Mouse (Mus musculus): Measurements from ENCODE around the gene Nyap2. TPM values are rescaled to one million over a fixed set of nuclear protein-coding genes. Genes with fewer than 3 reads are reported as not detected.

Nyap2 gene
- polyA plus RNA-seq, 1 experiment from 2014 or later, result 25.5 TPM

DNA sequence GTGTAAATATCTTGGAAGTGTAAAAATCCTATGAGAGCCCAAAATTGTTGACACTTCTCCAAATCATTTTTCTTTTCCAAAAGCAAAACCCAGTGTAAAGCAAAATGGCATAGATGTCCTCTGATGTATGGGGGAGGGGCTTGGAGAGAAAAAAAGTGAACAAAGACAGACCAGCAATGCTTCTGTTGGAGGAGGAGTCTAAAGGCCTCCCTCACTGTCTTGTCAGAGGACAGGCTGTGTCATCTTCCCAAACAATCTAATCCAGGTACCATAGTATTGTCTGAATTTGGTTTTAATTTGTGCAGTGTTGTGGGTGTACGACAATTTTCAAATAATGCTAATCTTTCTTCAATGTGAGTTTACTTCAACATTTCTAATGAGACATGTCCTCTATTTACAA lies 13.7 kb downstream of the Nyap2 start:
- Histone ChIP-seq H3K4me1 (replicated peaks; ENCODE audit: control insufficient read depth, insufficient read depth, low read length) (no peaks in the 10 kb centered on the region), H3K9ac (no peak overlapping the region), H3K9me3 (ENCODE audit: control insufficient read depth, low read length) (no peaks in the 10 kb centered on the region), H3K36me3 (replicated peaks; ENCODE audit: control insufficient read depth, insufficient read depth) (0 out of 2 replicates have a peak, but pooled peaks cover 3% of the 10 kb centered on the region), H3K27me3 (ENCODE audit: control insufficient read depth, insufficient read depth, low read length) (no peaks in the 10 kb centered on the region), H3K4me2 (replicated peaks) (no peak overlapping the region), H3K27ac (no peak overlapping the region), H3K4me3 (replicated peaks; ENCODE audit: low read length) (no peak overlapping the region)
- ATAC-seq (ENCODE audit: low FRiP score) (no peak), DNase-seq (ENCODE audit: low spot score) (no peak)
- 88% methylated on average over 1 of the region's 1 CpGs for WGBS

GRCm38 (mm10) chr1:81090979-81091378 lies 14.2 kb downstream of the Nyap2 start:
- 71% methylated on average over 3 of the region's 3 CpGs for WGBS
- H3K4me3 ChIP-seq (replicated peaks; ENCODE audit: low read length), result no peak overlapping the region
- ATAC-seq (ENCODE audit: low FRiP score), result no peak
- no peaks in the 10 kb centered on the region for H3K9me3 ChIP-seq (ENCODE audit: control insufficient read depth, low read length)
- no peak overlapping the region for H3K27ac ChIP-seq
- H3K4me1 ChIP-seq (replicated peaks; ENCODE audit: control insufficient read depth, insufficient read depth, low read length), result no peaks in the 10 kb centered on the region; the same call in 1 of the 2 replicates
- H3K9ac ChIP-seq, result no peak overlapping the region
- no peak for DNase-seq (ENCODE audit: low spot score)
- H3K27me3 ChIP-seq (ENCODE audit: control insufficient read depth, insufficient read depth, low read length), result no peaks in the 10 kb centered on the region
- H3K4me2 ChIP-seq (replicated peaks), result no peak overlapping the region
- H3K36me3 ChIP-seq (replicated peaks; ENCODE audit: control insufficient read depth, insufficient read depth), result 0 out of 2 replicates have a peak, but pooled peaks cover 3% of the 10 kb centered on the region

GRCm38 (mm10) chr1:81092056-81092455 lies 15.3 kb downstream of the Nyap2 start:
- no peak overlapping the region for H3K4me2 ChIP-seq (replicated peaks)
- 72% methylated on average over 2 of the region's 2 CpGs for WGBS
- DNase-seq (ENCODE audit: low spot score) (no peak), ATAC-seq (ENCODE audit: low FRiP score) (no peak)
- H3K4me1 ChIP-seq (replicated peaks; ENCODE audit: control insufficient read depth, insufficient read depth, low read length), result peaks cover 4% of the 10 kb centered on the region; the same call in 1 of the 2 replicates
- H3K27ac ChIP-seq, result no peak overlapping the region
- no peak overlapping the region for H3K9ac ChIP-seq
- no peak overlapping the region for H3K4me3 ChIP-seq (replicated peaks; ENCODE audit: low read length)
- no peaks in the 10 kb centered on the region for H3K9me3 ChIP-seq (ENCODE audit: control insufficient read depth, low read length)
- H3K27me3 ChIP-seq (ENCODE audit: control insufficient read depth, insufficient read depth, low read length), result no peaks in the 10 kb centered on the region
- 0 out of 2 replicates have a peak, but pooled peaks cover 3% of the 10 kb centered on the region for H3K36me3 ChIP-seq (replicated peaks; ENCODE audit: control insufficient read depth, insufficient read depth)

- Histone ChIP-seq H3K27ac (no peak overlapping the region), H3K4me2 (replicated peaks) (no peak overlapping the region), H3K27me3 (ENCODE audit: control insufficient read depth, insufficient read depth, low read length) (no peaks in the 10 kb centered on the region), H3K4me3 (replicated peaks; ENCODE audit: low read length) (no peak overlapping the region), H3K36me3 (replicated peaks; ENCODE audit: control insufficient read depth, insufficient read depth) (0 out of 2 replicates have a peak, but pooled peaks cover 2% of the 10 kb centered on the region), H3K4me1 (replicated peaks; ENCODE audit: control insufficient read depth, insufficient read depth, low read length) (peaks cover 4% of the 10 kb centered on the region; the same call in 1 of the 2 replicates), H3K9me3 (ENCODE audit: control insufficient read depth, low read length) (no peaks in the 10 kb centered on the region), H3K9ac (no peak overlapping the region)
- DNase-seq (ENCODE audit: low spot score) (no peak), ATAC-seq (ENCODE audit: low FRiP score) (no peak)
- 86% methylated on average over 4 of the region's 4 CpGs for WGBS
Observed at GRCm38 (mm10) chr1:81092886-81093285, 16.1 kb downstream of the Nyap2 start.

DNA sequence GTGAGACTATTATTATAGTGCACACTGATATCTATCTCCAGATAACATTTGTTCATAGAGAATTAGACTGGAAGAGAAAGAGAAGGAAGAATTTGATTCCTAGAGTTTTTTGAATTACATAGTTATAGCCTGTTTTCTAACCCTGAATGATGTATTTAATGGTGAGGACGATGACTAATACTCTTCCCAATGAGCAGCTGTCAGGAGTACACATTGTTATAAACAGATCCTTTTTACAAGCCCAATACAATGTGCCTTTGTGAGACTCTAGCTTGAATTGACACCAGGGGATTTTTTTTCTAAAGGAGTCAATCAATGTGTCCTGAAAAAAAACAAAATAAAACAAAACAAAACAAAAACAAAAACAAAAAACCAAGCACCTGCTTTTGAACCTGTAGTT lies 22.2 kb downstream of the Nyap2 start:
- H3K4me1 ChIP-seq (replicated peaks; ENCODE audit: control insufficient read depth, insufficient read depth, low read length), result peaks cover 4% of the 10 kb centered on the region; the same call in 1 of the 2 replicates
- H3K4me3 ChIP-seq (replicated peaks; ENCODE audit: low read length), result no peak overlapping the region
- 16% methylated on average over 1 of the region's 1 CpGs for WGBS
- ATAC-seq (ENCODE audit: low FRiP score) (no peak), DNase-seq (ENCODE audit: low spot score) (no peak)
- H3K9ac ChIP-seq, result no peak overlapping the region
- H3K4me2 ChIP-seq (replicated peaks), result no peak overlapping the region
- no peaks in the 10 kb centered on the region for H3K9me3 ChIP-seq (ENCODE audit: control insufficient read depth, low read length)
- no peaks in the 10 kb centered on the region for H3K27me3 ChIP-seq (ENCODE audit: control insufficient read depth, insufficient read depth, low read length)
- no peak overlapping the region for H3K27ac ChIP-seq
- no peaks in the 10 kb centered on the region for H3K36me3 ChIP-seq (replicated peaks; ENCODE audit: control insufficient read depth, insufficient read depth)

GRCm38 (mm10) chr1:81101749-81102148 lies 25.0 kb downstream of the Nyap2 start:
- 74% methylated on average over 1 of the region's 1 CpGs for WGBS
- Histone ChIP-seq H3K9me3 (ENCODE audit: control insufficient read depth, low read length) (no peaks in the 10 kb centered on the region), H3K4me2 (replicated peaks) (no peak overlapping the region), H3K4me3 (replicated peaks; ENCODE audit: low read length) (no peak overlapping the region), H3K36me3 (replicated peaks; ENCODE audit: control insufficient read depth, insufficient read depth) (no peaks in the 10 kb centered on the region), H3K27me3 (ENCODE audit: control insufficient read depth, insufficient read depth, low read length) (no peaks in the 10 kb centered on the region), H3K9ac (no peak overlapping the region), H3K27ac (no peak overlapping the region), H3K4me1 (replicated peaks; ENCODE audit: control insufficient read depth, insufficient read depth, low read length) (no peaks in the 10 kb centered on the region)
- DNase-seq (ENCODE audit: low spot score) (no peak), ATAC-seq (ENCODE audit: low FRiP score) (no peak)

DNA sequence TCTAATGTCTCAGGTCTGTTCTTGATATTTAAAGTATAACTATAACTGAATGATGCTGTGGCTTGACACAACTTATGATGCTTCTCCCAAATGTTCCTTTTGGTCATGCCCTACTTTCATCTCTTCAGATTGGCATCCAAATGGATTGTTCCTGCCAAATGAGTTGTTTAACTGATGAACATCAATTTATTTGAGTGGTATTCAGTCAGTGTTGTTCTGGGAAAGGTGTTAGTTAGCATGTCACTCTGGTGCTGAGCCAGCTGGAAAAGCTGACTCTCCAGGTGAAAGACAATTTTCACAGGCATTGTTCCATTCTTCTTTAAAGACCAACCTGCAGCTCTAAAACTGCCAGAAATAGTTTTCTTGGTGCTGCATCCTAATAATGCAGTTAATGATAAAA lies 43.0 kb downstream of the Nyap2 start:
- Histone ChIP-seq H3K4me3 (replicated peaks; ENCODE audit: low read length) (no peak overlapping the region), H3K27ac (no peak overlapping the region), H3K36me3 (replicated peaks; ENCODE audit: control insufficient read depth, insufficient read depth) (no peaks in the 10 kb centered on the region), H3K9ac (no peak overlapping the region), H3K9me3 (ENCODE audit: control insufficient read depth, low read length) (no peaks in the 10 kb centered on the region), H3K4me2 (replicated peaks) (no peak overlapping the region), H3K27me3 (ENCODE audit: control insufficient read depth, insufficient read depth, low read length) (no peaks in the 10 kb centered on the region), H3K4me1 (replicated peaks; ENCODE audit: control insufficient read depth, insufficient read depth, low read length) (no peaks in the 10 kb centered on the region)
- ATAC-seq (ENCODE audit: low FRiP score) (no peak), DNase-seq (ENCODE audit: low spot score) (no peak)

DNA sequence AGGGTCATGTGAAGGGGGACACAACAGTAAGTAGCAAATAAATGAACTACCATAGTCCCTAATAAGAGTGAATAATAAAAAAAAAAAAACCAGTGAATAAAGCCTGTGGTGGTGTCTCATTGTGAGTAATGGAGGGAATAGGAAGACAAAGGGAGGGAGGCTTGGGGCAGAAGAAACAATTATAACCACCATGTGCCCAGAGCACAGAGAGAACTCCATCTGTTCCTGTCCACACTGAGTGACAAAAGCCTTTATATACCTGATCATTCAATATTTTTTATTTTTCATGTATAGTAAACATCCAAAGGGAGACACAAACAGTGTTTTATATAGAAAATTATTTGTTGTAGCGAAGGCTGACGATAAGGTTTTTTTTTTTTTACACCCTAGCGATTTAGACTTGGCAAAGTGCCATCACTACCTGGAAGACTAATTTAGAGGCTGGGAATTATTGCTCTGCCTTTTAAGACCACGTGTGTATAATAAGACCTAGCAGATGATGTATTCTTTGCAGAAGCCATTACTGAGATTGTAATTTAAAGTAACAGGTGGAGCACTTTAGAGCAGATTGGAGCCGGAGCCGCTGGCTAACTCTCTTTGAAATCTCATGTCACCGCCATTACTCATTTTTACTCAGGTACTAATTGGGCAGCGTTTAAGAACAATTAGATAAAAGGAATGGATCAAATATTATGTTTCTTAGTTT lies 55.4 kb downstream of the Nyap2 start:
- Histone ChIP-seq H3K36me3 (replicated peaks; ENCODE audit: control insufficient read depth, insufficient read depth) (no peaks in the 10 kb centered on the region), H3K4me1 (replicated peaks; ENCODE audit: control insufficient read depth, insufficient read depth, low read length) (no peaks in the 10 kb centered on the region), H3K9ac (no peak overlapping the region), H3K27ac (peak overlapping the region; percentile 32; the same call in 1 of the 2 replicates), H3K27me3 (ENCODE audit: control insufficient read depth, insufficient read depth, low read length) (no peaks in the 10 kb centered on the region), H3K4me3 (replicated peaks; ENCODE audit: low read length) (no peak overlapping the region), H3K4me2 (replicated peaks) (no peak overlapping the region), H3K9me3 (ENCODE audit: control insufficient read depth, low read length) (no peaks in the 10 kb centered on the region)
- DNase-seq (ENCODE audit: low spot score) (peak; percentile 34), ATAC-seq (ENCODE audit: low FRiP score) (no peak)
- WGBS, result 63% methylated on average over 8 of the region's 8 CpGs

DNA sequence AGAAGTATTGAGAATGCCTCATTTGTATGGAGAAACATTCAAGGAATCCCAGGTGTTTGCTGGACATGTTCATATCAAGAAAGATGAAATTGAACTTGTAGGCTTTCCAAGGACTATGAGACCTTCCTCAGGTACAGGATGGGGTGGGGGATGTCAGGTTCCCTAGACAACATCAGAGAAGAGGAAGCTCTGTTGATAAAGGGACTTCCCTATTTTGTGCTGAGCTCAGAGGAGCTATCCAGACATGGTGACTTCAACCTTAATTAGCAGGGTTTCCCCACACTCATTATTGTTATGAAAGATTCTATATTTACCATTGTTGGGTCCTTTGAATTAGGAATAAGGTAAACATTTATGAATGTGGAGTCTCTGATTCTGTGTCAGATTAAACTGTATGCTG lies 67.1 kb downstream of the Nyap2 start:
- no peak overlapping the region for H3K9ac ChIP-seq
- H3K4me2 ChIP-seq (replicated peaks), result no peak overlapping the region
- ATAC-seq (ENCODE audit: low FRiP score) (no peak), DNase-seq (ENCODE audit: low spot score) (no peak)
- no peaks in the 10 kb centered on the region for H3K27me3 ChIP-seq (ENCODE audit: control insufficient read depth, insufficient read depth, low read length)
- H3K4me3 ChIP-seq (replicated peaks; ENCODE audit: low read length), result no peak overlapping the region
- H3K27ac ChIP-seq, result no peak overlapping the region
- no peaks in the 10 kb centered on the region for H3K4me1 ChIP-seq (replicated peaks; ENCODE audit: control insufficient read depth, insufficient read depth, low read length)
- H3K36me3 ChIP-seq (replicated peaks; ENCODE audit: control insufficient read depth, insufficient read depth), result no peaks in the 10 kb centered on the region
- H3K9me3 ChIP-seq (ENCODE audit: control insufficient read depth, low read length), result no peaks in the 10 kb centered on the region

DNA sequence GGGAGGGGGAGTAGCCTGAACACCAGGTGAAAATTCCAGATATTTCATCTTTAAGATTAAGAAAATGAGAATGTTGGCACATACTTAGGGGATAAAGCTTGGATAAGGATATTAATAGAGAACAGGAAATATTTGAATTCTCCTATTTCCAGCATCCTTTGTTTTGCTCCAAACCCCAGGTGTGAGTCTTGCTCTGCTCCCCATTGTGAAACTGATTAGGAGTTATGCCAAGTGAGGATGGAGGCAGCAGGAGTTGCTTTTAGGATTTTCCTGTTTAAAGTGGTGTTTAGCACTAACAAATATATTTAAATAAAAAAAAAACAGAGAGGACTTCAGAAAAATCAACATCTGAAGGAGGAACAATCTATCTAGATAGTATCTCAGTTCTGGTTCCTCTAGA lies 68.8 kb downstream of the Nyap2 start:
- H3K9ac ChIP-seq, result no peak overlapping the region
- H3K9me3 ChIP-seq (ENCODE audit: control insufficient read depth, low read length), result no peaks in the 10 kb centered on the region
- H3K4me2 ChIP-seq (replicated peaks), result no peak overlapping the region
- no peak overlapping the region for H3K4me3 ChIP-seq (replicated peaks; ENCODE audit: low read length)
- DNase-seq (ENCODE audit: low spot score), result no peak
- H3K36me3 ChIP-seq (replicated peaks; ENCODE audit: control insufficient read depth, insufficient read depth), result no peaks in the 10 kb centered on the region
- no peaks in the 10 kb centered on the region for H3K4me1 ChIP-seq (replicated peaks; ENCODE audit: control insufficient read depth, insufficient read depth, low read length)
- no peak overlapping the region for H3K27ac ChIP-seq
- H3K27me3 ChIP-seq (ENCODE audit: control insufficient read depth, insufficient read depth, low read length), result no peaks in the 10 kb centered on the region
- no peak for ATAC-seq (ENCODE audit: low FRiP score)

All from hindbrain, embryonic 14.5 days (tissue).